Mouse (Mus musculus) embryonic fibroblast, embryonic 13.5 days (primary cell): Measurements from ENCODE around the gene Il17re.

Experiments
- CTCF ChIP-seq: IDR thresholded peaks from 2 replicates; pipeline ENCODE4 v1.5.1; 2011; ENCODE audit warnings: mild to moderate bottlenecking, control low read depth, low read length, moderate library complexity, borderline replicate concordance; ENCODE audit not compliant: insufficient read depth
- POLR2A ChIP-seq: IDR thresholded peaks from 2 replicates; pipeline ENCODE4 v1.6.1; 2011; ENCODE audit warnings: low read depth, mild to moderate bottlenecking, control low read depth, low read length, moderate library complexity

- TF ChIP-seq POLR2A: no peak
- no peak for TF ChIP-seq CTCF
Measured at GRCm38 (mm10) chr6:113478906-113479305, 20.6 kb downstream of the Il17re start.
